Mouse (Mus musculus) T-helper 17 cell (primary cell): ENCODE data around the gene Rxrg.

Experiments used
- in situ Hi-C, 2 experiments: fragments of 300-600 bp; cut with MboI, MseI; formaldehyde crosslinking; loops; 1 replicate in 1 of 2; 2 replicates in 1 of 2; pipeline ENCODE4 v1.15.1; 2025; ENCODE audit warnings: high pct_unique_total_duplicates in 2 of 2

Rxrg gene

DNA sequence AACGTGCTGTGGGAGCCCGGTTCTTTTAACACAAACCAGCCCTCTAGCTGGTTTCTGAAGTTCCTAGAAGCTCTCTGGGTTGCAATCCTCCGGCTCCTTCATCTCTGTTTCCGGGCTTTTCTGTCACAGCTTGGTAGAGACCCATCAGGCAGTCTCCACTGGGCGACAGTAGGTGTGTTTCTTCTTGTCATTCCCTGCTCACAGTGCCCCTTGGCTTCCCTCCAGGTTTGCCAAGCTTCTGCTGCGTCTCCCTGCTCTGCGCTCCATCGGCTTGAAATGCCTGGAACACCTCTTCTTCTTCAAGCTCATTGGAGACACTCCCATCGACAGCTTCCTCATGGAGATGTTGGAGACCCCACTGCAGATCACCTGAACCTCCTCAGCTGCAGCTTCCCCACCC, 40.7 kb downstream of the Rxrg start:
- in situ Hi-C loops = loop anchor here in 1 of 2 experiments (5.0 to 10.0 kb wide), 2 partner anchors 222 to 424 kb away; no protein-coding TSS in a partner anchor

DNA sequence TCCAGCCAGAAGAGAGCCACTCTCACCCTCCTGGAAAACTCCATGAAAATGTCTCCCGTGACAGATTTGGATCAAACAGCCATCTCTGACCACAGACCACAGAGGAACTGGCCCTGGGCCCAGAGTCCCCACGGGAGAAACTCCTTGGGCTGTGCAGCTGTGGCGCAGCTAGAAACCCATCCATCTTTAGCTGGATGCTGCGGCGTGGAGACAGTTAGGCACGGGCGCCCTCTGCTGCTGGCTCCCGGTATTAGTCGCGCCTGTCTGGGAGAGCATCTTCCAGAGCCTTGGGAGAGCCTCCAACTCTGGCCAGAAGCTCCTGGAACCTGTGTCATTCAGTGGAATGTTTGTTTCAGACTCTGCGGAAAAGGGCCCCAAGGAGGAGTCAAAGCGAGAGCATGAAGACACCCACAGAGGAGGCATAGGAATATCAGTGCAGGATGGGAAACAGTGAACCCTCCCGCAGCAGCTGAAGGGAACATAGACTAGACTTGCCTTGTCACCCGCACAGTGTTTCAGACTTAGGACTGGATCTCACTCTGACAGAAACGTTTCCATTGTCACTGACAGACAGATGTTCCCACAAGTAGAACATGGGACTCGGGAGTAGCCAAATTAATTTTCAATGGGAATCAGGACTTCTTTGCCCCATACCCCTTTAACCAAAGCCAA, 46.8 kb downstream of the Rxrg start:
- in situ Hi-C loops = loop anchor here in 1 of 2 experiments (5.0 kb wide), 1 partner anchor 233 kb away; no protein-coding TSS in a partner anchor

DNA sequence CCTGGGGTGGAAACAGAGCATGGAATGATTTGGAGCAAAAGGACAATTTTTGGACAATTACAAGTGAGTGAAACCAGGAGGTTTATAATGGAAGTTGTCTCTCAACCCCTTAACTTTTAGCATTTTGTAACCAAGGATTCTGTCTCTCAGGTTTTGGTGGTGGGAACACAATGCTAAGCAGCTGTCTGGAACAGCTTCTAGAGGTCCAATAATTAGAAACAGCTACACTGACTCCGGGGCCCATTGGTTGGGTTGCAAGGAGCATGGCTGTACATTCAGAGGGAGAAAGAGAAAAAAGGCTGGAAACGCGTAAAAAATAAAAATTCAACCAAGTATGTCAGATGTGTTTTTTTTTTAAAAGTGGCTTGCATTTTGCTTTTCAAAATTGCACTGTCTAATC, 50.5 kb downstream of the Rxrg start:
- in situ Hi-C loops = no loop called here

DNA sequence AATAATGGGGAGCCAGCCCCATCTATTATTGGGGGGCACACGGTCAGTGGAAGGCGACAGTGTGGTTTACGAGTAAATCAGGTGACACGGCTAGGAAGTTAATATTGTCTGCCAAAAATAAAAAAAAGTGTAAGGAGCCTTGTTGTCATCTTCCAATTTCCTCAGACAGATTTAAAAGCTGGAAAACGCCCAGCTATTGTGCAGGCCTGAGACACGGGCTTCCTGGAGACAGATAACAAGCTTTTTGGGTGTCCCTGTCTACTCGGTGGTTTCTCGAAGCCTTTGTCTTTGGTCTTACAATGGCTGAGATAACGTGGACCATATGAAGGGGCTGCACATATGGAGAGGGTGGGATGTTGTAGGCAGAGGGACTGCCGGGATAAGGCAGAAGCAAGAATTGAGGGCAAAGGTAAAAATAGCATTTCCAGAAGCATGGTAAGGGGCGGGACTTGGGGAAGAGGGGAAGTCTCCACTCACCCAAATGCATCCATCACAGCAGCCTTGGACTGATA, 51.0 kb downstream of the Rxrg start:
- in situ Hi-C loops = no loop called here

DNA sequence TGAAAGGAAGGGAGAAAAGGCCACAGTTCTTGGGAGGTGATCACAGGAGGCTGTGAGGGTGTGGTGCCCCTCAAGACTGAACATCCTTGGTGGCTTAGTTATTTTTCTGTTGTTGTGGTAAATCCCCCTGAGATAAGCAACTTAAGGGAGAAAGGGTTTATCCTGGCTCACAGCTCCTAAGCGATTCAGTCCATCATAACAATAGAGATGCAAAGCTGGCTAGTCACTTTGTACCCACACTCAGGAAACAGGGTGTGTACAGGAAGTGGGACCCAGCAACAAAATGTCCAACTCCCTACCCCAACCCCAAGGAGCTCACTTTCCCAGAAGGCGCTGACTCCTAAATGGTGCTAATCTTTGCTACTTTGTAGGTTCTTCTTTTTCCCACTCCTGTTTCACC, 54.2 kb downstream of the Rxrg start:
- in situ Hi-C loops = no loop called here

DNA sequence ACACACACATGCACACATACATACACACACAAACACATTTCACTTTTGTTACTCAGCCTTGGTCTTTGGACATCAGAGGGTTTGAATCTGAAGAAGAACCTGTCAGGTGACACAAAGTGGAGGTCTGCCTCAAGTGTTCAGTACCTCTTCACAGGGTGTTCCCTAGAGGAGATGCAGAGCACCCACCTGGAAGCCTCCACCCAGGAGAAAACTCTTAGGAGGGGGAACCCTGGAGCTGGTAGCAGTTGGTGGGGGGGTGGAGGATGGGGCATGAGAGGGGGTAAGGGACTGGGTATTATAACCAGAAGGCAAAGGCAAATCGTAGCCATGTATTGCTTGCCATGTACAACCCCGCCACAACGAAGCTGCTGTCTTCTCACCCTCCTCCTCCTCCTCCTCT, 60.9 kb downstream of the Rxrg start:
- in situ Hi-C loops = no loop called here

DNA sequence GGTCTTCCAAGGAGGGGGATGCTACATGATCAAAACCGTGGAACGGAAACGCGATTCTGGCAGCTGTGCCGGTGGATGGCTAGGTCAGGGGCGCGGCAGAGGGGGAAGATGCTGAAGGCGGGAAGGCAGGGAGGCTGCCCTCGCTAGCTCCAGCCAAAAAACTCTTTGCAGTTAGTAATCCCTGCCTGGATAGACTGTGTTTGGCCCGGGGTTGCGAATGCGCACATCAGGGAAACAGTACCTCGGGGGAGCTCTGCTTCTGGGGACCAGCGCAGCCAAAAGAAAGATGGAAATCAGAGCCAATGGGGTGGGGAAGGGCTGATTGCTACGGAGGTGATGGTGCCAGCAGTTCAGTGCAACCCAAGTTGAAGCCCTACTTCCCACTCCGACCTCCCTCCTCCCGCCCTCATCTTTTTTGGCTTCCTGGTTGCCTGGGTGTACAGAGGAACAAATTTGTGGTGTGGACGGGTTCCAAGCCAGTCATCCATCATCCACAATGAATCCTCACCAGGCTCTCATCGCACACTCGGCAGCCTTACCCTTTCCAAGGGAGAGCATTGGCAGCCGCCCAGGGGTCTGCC, 62.4 kb downstream of the Rxrg start:
- in situ Hi-C loops = loop anchor here in 1 of 2 experiments (5.0 kb wide), 1 partner anchor 73 kb away; no protein-coding TSS in a partner anchor

DNA sequence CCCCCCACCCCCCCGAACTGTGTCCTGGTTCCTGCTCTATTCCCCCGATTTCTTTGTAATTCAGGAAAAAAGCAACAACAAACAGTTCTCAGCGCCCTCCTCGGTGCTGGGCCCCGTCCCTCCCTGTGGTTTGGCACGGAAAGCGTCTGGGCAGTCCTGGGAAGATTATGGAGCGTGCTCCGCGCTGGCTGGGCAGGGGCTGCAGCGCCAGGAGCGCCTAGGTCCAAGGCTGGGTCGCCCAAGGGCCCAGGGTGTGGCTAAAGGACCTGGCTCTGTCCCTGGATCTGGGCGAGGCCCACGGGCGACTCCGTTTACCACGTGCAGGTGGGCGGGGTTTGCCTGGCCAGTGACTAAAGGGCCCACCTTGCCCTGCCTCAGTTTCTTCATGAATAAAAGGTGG, 62.9 kb downstream of the Rxrg start:
- in situ Hi-C loops = loop anchor here in 1 of 2 experiments (5.0 kb wide), 1 partner anchor 74 kb away; no protein-coding TSS in a partner anchor

DNA sequence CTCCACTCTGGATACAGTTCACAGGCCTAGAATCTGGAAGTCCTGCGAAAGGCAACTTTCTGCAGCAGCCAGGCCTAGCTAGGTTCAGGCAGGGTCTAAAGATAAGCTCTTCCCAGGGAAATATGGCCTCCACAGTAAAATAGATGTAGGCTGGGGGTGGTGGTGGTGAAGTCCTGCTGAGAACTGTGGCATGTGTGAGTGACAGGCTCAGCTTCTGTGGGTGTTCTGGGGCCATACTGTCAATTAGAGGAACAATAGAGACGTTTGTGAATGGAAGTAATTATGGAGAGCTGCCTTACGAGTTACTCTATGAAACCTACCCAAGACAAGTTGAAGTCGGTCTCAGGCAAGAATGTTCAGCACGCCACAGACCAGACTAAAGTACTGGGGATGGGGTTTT, 65.0 kb downstream of the Rxrg start:
- in situ Hi-C loops = loop anchor here in 1 of 2 experiments (5.0 kb wide), 1 partner anchor 76 kb away; no protein-coding TSS in a partner anchor

DNA sequence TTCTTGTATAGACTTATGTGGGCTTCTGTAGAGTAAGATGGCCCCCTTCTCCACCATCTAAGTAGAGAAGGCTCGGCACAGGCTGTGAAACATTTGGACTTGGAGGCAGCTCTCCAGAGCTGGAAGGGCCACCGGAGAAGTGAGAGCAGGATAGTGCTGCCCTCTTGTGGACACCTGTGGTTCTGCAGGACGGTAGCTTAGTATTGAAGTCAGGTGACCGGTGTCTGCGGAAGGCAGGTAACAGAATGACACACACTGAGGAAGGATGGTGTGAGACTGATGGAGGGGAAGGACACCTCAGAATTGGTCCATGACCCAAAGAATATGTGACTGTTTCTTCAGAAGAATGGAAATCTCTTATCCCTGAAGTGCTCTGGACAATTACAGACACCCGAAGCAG, 71.6 kb downstream of the Rxrg start:
- in situ Hi-C loops = no loop called here

DNA sequence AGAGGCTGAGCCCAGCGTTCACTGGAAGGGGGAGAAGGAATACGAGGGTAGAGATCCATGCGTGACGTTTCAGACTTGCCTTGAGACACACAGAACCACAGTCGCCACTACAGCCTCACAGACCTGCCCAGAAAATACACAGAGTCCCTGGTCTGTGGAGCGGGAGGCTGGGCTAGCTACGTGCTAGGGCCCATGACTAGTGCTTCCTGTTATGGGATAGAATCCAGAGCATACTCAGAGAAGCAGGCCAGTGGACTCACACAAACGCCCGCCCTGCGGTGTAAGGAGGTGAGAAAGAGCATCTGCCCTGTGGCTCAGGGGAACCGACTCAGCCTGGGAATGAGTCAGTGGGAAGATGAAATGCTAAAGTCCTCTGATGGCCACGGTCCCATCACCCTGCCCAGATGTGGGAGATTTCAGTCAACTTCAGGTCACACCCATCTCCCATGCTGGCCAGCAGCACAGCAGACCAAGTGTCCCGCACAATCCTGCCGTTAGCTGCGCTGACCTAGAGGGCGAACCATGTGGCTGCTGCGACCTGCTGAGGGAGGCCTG, 74.3 kb downstream of the Rxrg start:
- in situ Hi-C loops = no loop called here

DNA sequence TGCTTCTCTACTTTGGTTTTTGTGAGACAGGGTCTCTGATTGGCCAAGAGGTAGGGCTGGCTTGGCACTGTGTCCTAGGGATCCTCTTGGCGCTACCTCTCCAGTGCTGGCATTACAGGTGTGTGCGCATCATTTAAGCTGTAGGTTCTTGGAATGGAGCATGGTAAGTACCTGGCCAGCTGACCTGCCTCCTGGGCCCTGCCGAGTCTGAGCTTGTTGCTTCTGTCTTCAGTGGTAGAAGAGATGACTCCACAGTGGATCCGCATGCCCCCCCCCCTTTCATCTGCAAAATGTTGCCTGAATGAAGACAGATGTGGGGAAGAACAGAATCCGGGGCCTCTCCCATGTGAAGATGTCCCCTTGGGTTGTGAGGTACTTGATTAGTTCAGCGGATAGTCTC, 80.9 kb downstream of the Rxrg start:
- in situ Hi-C loops = no loop called here

DNA sequence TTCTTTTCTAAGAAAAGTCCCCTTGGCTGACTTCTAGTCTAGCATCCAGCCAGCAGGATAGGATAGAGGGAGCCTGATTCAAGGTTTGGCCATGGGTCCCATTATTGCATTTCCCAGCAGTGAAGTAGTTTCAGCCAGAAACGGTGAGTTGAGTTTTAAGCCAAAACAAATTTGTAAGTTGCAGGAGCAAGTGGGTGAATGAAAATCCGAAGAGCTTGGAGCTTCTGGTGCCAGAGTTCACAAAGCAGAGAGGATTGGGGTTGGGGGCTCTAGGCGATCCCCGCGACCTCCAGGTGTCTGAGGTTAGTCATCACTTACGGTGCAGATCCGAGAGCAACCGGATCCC, 89.8 kb downstream of the Rxrg start:
- in situ Hi-C loops = no loop called here

DNA sequence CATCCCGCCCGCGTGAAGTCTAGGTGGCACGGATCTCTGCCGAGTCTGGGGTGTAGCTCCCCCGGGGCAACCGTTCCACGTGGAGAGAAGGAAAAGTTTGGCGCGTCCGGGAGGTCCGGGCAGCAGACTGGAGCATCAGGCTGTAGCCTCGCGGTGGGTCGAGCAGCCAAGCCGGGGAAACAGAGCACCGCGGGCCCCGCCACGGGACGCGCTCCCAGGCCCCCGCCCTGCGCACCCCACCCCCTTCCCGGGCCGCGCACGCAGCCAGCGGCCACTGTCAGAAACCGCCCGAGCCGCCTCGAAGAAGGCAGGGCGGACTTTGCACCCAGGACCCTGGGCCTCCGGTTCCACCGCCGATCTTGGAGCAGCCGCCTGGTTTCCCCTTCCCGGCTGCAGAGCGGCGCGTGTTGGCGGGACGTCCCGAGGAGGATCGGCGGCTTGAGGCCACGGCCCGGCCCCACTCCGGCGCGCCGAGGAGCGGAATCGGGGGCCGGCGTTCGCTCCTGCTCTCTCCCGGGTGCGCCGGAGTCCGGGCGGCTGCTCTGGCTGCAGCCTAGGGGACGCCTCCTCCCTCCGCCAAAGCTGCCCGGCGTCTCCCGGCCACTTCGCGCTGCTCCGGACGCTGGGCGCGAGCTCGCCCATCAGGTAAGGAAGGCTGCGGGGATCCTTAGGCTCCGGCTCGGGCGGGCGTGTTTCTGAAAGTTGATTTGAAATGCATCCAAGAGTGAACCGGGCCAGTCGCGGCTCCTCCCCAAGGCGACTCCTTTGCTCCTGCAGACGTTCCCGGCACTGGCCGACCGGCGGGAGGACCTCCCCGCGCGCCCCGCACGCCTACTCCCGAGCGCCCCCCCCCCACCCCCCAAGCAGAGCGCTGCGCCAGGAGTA, 90.4 kb downstream of the Rxrg start:
- in situ Hi-C loops = no loop called here

DNA sequence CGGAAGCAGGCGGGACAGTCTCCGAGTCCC, 90.9 kb downstream of the Rxrg start, which contains the start of gene Lmx1a:
Gene Lmx1a, plus strand, starts transcription at position 6 of the 30 bp plus-strand sequence.
- in situ Hi-C loops = no loop called here
